Mouse (Mus musculus) midbrain, embryonic 13.5 days (tissue): ENCODE measurements around the gene Dmrt1. TPM values are rescaled to one million over a fixed set of nuclear protein-coding genes. Genes with fewer than 3 reads are reported as not detected.

Source experiments
- ATAC-seq: fragments of 200-750 bp; cut with Nextera tagmentation; 2 replicates; pipeline ENCODE4 v1.8.0; 2017; ENCODE audit warnings: mild to moderate bottlenecking, moderate TSS enrichment, moderate library complexity
- H3K27ac ChIP-seq: fragments of 300-500 bp; sonication (generic); 2 replicates; pipeline ENCODE4 v1.5.1; 2015; ENCODE audit warnings: inconsistent platforms, mild to moderate bottlenecking, moderate library complexity
- H3K27me3 ChIP-seq: fragments of 300-500 bp; sonication (generic); 2 replicates; pipeline ENCODE4 v1.6.1; 2015; ENCODE audit warnings: mild to moderate bottlenecking, inconsistent platforms
- H3K36me3 ChIP-seq: fragments of 300-500 bp; sonication (generic); 2 replicates; pipeline ENCODE4 v1.6.1; 2015; ENCODE audit warnings: mild to moderate bottlenecking, inconsistent platforms
- H3K4me1 ChIP-seq: fragments of 300-500 bp; sonication (generic); replicated peaks from 2 replicates; pipeline ENCODE4 v1.6.1; 2015; ENCODE audit warnings: inconsistent platforms
- H3K4me2 ChIP-seq: fragments of 300-500 bp; sonication (generic); replicated peaks from 2 replicates; pipeline ENCODE4 v1.6.1; 2015; ENCODE audit warnings: moderate library complexity, mild to moderate bottlenecking, inconsistent platforms
- H3K4me3 ChIP-seq: fragments of 300-500 bp; sonication (generic); replicated peaks from 2 replicates; pipeline ENCODE4 v1.5.1; 2015; ENCODE audit warnings: mild to moderate bottlenecking, inconsistent platforms
- H3K9ac ChIP-seq: fragments of 300-500 bp; sonication (generic); replicated peaks from 2 replicates; pipeline ENCODE4 v1.6.1; 2015; ENCODE audit warnings: mild to moderate bottlenecking, inconsistent platforms
- H3K9me3 ChIP-seq: fragments of 300-500 bp; sonication (generic); 2 replicates; pipeline ENCODE4 v1.6.1; 2016; ENCODE audit warnings: mild to moderate bottlenecking, inconsistent platforms
- WGBS: fragments of 180-500 bp; shearing (Covaris S2); methylation state at CpG from one replicate; pipeline ENCODE4 v1.1.7; 2015; 5-methylcytosine and 5-hydroxymethylcytosine counted together
- polyA plus RNA-seq: library from polyadenylated mRNA; unstranded; fragments of >200 nt; fragmentation: Nextera tagmentation; extraction: Ambion mirVana; gene quantifications from 2 replicates; pipeline ENCODE4 v1.2.1, GENCODE M21; 2015

Dmrt1 gene
- polyA plus RNA-seq, 1 experiment from 2014 or later = 0.07 TPM

- ATAC-seq = no peak
- H3K4me3 ChIP-seq = no peak overlapping the region
- H3K4me1 ChIP-seq = peaks cover 6% of the 10 kb centered on the region; the same call in 1 of the 2 replicates
- no peak overlapping the region for H3K4me2 ChIP-seq
- H3K9ac ChIP-seq = no peak overlapping the region
- H3K9me3 ChIP-seq = no peaks in the 10 kb centered on the region
- no peak overlapping the region for H3K27ac ChIP-seq
- WGBS = 77% methylated on average over 11 of the region's 11 CpGs
- H3K36me3 ChIP-seq = no peaks in the 10 kb centered on the region
- H3K27me3 ChIP-seq = no peaks in the 10 kb centered on the region
These were observed 133.4 kb downstream of the Dmrt1 start for GRCm38 (mm10) chr19:25638766-25639361.

- Histone ChIP-seq H3K27me3 (no peaks in the 10 kb centered on the region), H3K9me3 (no peaks in the 10 kb centered on the region), H3K36me3 (no peaks in the 10 kb centered on the region), H3K27ac (no peak overlapping the region), H3K9ac (no peak overlapping the region), H3K4me1 (peaks cover 6% of the 10 kb centered on the region; the same call in 1 of the 2 replicates), H3K4me2 (no peak overlapping the region), H3K4me3 (no peak overlapping the region)
- WGBS = 90% methylated on average over 6 of the region's 6 CpGs
- ATAC-seq = no peak
These were observed 136.4 kb downstream of the Dmrt1 start for GRCm38 (mm10) chr19:25641786-25642185.

- no peaks in the 10 kb centered on the region for H3K27me3 ChIP-seq
- H3K27ac ChIP-seq = no peak overlapping the region
- H3K36me3 ChIP-seq = no peaks in the 10 kb centered on the region
- H3K4me2 ChIP-seq = no peak overlapping the region
- 62% methylated on average over 3 of the region's 3 CpGs for WGBS
- H3K9ac ChIP-seq = no peak overlapping the region
- no peak overlapping the region for H3K4me3 ChIP-seq
- no peak for ATAC-seq
- H3K9me3 ChIP-seq = no peaks in the 10 kb centered on the region
- H3K4me1 ChIP-seq = no peaks in the 10 kb centered on the region
These were observed 141.7 kb downstream of the Dmrt1 start for GRCm38 (mm10) chr19:25647136-25647535.

- no peak for ATAC-seq
- 76% methylated on average over 4 of the region's 4 CpGs for WGBS
- H3K4me1 ChIP-seq = no peaks in the 10 kb centered on the region
These were observed 143.3 kb downstream of the Dmrt1 start for GRCm38 (mm10) chr19:25648701-25649100.

GRCm38 (mm10) chr19:25650474-25650873 is 145.1 kb downstream of the Dmrt1 start:
- H3K9ac ChIP-seq = no peak overlapping the region
- H3K4me1 ChIP-seq = no peaks in the 10 kb centered on the region
- H3K9me3 ChIP-seq = no peaks in the 10 kb centered on the region
- ATAC-seq = no peak
- H3K36me3 ChIP-seq = no peaks in the 10 kb centered on the region
- no peak overlapping the region for H3K27ac ChIP-seq
- H3K27me3 ChIP-seq = 0 out of 2 replicates have a peak, but pooled peaks cover 4% of the 10 kb centered on the region
- 84% methylated on average over 10 of the region's 10 CpGs for whole genome bisulfite sequencing
- no peak overlapping the region for H3K4me3 ChIP-seq
- no peak overlapping the region for H3K4me2 ChIP-seq

More at GRCm38 (mm10) chr19:25648701-25649100, 143.3 kb downstream of the Dmrt1 start:
- Histone ChIP-seq H3K27ac (no peak overlapping the region), H3K36me3 (no peaks in the 10 kb centered on the region), H3K9me3 (no peaks in the 10 kb centered on the region), H3K9ac (no peak overlapping the region), H3K4me2 (no peak overlapping the region), H3K4me3 (no peak overlapping the region), H3K27me3 (no peaks in the 10 kb centered on the region)

GRCm38 (mm10) chr19:25652560-25652959 is 147.1 kb downstream of the Dmrt1 start:
- H3K4me1 ChIP-seq = no peaks in the 10 kb centered on the region
- H3K9me3 ChIP-seq = no peaks in the 10 kb centered on the region
- no peak overlapping the region for H3K9ac ChIP-seq
- no peak overlapping the region for H3K4me2 ChIP-seq
- H3K4me3 ChIP-seq = no peak overlapping the region
- ATAC-seq = no peak
- 0 out of 2 replicates have a peak, but pooled peaks cover 4% of the 10 kb centered on the region for H3K27me3 ChIP-seq
- WGBS = 82% methylated on average over 5 of the region's 5 CpGs
- no peaks in the 10 kb centered on the region for H3K36me3 ChIP-seq
- H3K27ac ChIP-seq = no peak overlapping the region

Other genes starting within 250 kb of the Dmrt1 start
- 0.48 and 1.5 TPM in 2 replicates for gene Dmrt3, start 104.7 kb downstream of the Dmrt1 start, polyA plus RNA-seq
- gene Dmrt2, start 166.8 kb downstream of the Dmrt1 start, polyA plus RNA-seq = 0.19 TPM in 1 of 2 replicates, not detected in the other